Mouse (Mus musculus) megakaryocyte, embryonic 14.5 days (primary cell): Measurements from ENCODE around the gene Ap3b2.

Source experiments
- FLI1 ChIP-seq: IDR thresholded peaks from 2 replicates; pipeline ENCODE4 v1.6.1; 2012; ENCODE audit warnings: low read length, inconsistent platforms, mixed read lengths
- GATA1 ChIP-seq: IDR thresholded peaks from 3 replicates; pipeline ENCODE4 v1.6.1; 2012; ENCODE audit warnings: mixed read lengths, low read length, inconsistent platforms, borderline replicate concordance

GRCm38 (mm10) chr7:81516154-81517030 is 22.7 kb upstream of the Ap3b2 start:
- TF ChIP-seq GATA1 (no peak), FLI1 (no peak)
